Mouse (Mus musculus) retina, embryonic 14.5 days (tissue): Measurements from ENCODE around the gene Tspan8.
"Not testable (repeated sequence)": the region's sequence is repeated elsewhere in the genome, so short reads cannot be mapped to it uniquely, and the experiment has no call there.

ENCODE experiments used
- DNase-seq: peaks from one replicate; pipeline ENCODE4 v3.0.0-alpha.2; 2015; ENCODE audit warnings: low spot score

Gene Tspan8

DNA sequence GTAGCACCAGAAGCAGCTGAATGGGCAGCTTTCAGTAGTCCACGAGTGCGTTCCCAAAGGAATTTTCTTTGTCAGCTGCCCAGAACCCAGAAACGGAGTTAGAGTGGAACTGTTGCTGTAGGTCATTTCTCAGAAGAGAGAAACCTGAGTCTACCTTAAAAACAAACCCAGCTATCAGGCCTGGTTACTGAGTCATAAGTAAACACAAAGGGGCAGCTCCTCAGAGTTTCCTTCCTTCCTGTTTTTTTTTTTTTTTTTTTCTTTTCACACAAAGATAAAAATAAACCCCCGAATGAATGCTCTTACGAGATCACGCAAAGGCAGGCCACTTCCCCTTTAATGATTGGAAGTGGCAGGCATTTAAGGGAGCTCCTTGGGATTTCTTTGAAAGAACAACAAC, at the start of gene Tspan8:
Gene Tspan8 (plus strand): TSS at position 322 of the 400 bp plus-strand sequence.
- no peak for DNase-seq

DNA sequence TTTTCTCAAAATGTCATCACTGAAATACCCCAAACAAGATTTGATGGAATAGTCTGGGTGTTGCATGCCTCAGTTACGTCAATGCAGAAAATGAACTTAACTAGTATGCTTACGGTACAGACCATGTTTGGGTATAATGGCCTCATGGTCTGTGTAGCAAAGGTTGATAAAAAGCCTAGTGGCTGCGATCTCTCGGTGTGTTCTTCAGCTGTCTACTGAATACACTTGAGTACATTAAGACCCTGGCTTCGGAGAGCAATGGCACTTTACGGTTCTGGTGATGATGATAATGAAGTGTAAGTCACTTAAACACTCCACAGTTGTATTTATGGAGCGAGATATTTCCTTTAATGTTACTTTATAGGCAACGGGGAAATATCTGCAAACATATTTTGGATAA, 46.6 kb upstream of the Tspan8 start:
- DNase-seq = no peak

DNA sequence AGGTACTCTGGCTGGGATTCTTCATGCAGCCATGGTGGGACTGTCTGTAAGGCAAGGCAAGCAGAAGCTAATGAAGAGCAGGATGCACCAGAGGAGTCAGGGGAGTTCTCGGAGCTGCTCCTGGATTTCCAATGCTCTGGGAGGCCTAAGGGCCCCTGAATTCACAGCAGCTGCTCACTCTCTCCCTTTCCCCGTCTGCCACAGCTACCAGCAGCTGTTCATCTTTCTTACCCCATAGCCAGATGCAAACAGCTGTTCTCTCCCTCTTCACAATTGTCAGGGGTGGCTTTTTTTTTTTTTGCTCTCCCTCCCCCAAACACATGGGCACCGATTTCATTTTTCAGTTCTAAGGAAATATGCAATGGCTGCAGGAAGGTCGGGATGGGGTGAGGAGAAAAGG, 42.2 kb upstream of the Tspan8 start:
- DNase-seq = no peak

DNA sequence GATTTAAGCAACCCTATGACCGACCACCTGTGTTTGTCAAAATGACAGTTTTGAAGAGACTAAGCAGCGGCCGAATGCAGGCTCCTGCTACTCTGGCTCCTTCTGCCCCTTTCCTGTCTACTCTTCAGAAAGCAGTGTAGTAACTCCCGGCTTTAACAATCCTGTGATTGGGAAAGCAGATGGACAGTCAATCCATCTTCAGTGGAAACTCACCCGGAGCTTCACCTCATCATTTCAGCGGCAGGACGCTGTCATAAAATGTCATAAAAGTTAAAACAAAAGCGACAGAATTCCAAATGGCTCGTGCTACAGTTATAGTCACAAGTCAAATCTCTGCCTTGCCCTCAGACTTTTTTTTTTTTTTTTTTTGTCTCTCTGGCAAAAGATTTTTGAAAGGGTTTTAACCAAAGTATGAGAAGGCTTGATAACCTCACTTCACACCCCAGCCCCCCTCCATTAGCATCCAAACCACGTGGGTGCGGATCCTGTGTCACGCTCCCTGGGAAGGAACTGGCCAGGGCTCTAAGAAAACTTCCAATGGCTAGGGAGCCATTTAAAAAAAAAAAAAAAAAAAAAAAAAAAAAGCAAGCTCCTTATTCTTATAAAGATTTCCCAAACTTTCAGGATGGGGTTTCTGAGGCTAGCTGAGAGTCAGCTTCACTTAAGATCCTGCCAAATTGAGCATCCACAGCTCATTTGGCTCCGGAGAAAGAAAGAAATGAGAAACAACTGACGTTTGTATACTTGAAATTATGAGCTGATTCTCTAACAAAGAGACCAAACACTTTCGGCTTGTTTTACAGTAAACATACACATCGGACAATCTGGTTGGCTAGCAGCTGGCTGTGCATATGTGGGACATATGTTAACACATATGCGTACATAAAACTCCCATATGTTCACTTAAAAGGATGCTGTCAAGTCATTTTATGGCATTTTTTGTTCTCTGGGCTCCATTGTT, 40.4 kb upstream of the Tspan8 start:
- no peak for DNase-seq

DNA sequence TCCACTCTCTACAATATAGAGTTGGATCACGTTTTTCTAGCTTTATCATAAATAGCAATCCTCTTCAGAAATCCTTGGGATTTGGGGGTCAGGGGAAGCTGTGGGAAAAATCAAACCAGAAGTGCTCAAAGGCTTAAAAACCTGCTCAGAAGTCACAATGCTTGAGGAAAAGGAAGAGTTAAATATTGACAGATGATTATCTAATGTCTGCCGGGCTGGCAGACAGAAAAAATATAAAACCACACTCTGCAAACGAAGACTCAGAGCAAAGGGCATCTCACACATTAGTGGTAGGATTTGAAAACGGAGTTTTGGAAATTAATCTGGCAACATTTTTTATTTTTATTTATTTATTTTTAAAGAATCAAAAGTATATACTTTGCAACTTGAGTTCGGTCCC, 39.3 kb upstream of the Tspan8 start:
- DNase-seq = no peak

DNA sequence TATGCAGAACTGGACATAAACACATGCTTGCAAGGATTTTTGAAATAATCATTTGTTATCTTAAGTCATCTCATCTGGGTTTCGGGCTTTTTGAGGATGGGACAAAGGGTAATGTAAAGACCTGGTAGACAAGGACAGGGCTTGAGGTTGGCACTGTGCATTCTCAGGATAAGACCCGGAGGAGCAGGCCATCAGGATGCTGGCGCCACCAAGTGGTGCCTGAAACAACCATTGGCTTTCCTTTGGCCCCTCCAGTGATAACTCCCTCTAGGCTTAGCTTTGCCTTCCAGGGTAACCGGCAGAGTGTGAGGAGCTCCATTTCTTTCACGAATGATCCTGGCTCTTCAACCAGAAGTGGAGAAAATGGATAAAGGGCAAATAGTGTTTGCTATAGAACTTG, 38.0 kb upstream of the Tspan8 start:
- peak; percentile 62 for DNase-seq

DNA sequence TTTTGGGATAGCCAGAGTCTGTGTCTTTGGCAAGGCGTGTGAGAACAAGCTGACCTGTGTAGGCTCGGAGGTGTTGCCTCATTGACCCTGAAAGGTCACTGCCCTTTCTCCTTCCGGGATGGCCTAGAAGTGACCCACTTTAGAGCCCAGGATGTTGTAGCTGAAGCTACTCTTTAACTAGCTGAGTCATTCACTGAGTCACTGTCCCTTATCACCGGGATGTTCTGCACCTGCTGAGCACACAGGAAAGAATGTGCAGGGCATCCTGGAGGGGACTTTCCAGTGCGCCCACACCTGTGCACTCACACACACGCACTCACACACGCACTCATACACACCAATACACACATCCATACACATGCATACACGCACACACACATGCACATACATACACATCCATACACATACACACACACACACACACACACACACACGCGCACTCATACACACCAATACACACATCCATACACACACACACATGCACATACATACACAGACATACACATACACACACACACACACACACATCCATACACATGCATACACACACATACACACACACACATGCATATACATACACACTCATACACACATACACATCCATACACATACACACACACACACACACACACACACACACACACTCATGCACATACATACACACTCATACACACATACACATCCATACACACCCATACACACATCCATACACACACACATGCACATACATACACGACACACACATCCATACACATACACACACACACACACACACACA, 36.2 kb upstream of the Tspan8 start:
- no peak for DNase-seq

DNA sequence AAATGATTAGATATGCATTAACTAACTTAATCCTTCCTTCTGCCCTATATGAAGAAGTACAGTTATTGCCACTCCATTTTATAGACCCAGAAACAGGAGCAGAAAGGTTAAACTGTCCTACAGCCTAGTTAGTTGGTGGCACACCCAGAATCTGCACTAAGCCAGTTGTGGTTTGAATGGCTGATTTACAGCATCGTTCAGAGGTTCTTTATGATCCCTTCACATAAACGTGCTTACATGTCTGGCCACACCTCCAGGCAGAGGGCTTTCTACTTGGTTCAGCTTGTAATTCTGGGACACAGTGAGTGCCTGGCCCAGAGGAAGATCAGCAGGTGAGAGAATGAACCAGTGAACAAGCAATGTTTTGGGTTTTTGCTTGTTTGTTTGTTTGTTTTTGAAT, 33.4 kb upstream of the Tspan8 start:
- no peak for DNase-seq

DNA sequence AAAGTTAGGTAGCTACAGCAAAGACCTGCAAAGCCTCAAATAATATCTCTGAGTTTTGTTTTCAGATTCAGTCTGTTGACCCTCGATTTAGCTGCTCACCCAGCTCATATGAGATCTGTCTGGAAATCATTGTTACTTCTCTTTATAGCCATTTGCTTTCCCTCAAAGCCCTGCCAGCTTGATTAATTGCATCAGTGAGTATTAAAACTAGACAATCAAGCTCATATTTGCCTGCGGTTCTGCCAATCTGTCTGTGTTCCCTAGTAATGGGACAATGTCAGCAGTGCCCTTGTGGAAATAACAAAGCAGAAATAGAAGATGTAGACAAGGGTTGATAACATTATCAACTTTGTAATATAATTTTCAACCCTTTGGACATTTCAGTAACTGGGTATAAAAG, 25.8 kb upstream of the Tspan8 start:
- no peak for DNase-seq

DNA sequence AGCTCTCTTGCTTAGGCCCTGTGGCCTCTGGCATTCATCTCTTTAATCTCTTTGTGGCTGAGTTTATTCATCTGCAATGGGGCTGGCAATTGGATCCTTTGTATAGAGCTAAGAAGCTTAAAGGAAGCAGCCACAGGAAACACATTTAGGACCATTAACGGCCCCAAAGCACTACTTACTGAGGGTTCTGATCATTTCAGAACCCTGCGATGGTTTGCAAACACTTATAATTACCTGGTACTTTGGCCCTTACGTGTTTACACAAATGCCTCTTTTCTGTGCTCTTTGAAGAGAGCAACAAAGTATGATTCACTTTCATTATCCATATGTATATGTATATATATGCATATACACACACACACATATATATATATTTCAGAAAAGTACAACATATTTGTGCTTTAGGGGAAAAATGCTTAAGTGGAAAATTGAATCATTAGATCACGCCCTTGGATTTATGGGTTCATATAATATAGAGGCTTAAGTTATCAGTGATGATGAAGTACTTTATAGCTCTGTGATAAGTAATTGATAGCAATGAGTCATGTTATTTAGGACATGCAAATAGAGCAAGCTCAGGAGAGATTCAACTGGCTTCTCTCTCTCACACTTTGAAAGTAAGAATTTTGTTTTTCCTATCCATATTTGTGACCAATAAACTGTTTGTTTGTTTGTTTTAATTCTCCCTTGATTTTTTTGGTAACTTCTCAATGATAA, 20.4 kb upstream of the Tspan8 start:
- no peak for DNase-seq

DNA sequence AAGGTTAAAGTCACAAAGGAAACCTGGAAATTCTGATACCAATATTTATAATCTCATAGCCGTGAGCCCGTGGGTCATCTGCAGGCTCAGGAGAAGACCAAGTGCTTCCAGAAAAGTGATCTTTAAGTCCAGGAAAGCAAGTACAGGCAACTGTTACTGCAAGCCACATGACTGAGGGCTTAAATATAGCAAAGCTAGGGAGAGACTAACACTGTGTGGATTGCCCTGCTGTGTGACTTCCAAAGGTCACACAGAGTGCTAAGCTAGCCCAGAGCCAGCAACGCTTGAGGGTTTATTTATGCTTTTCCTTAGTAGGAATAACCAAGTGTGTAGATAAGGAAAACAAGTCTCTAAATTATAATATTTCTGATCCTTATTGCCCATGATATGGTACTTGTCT, 15.2 kb upstream of the Tspan8 start:
- no peak for DNase-seq

DNA sequence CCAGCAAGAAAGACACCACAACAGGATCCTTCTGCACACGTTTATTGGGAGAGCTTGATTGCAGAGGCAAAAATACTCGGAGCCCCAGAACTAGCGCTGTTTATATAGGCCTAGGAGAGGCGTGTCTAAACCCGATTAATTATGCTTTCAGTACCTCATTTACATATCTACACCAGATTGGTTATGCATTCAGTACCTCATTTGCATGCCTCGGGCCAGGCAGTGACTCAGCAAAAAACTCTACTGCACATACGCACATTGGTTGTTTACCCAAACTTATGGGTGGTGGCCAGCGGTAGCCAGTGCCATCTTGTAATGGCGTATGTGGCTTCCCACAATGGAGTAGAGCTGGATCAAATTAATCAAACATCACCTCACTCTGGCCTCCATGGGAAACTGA, 13.6 kb upstream of the Tspan8 start:
- DNase-seq = not testable (repeated sequence)

DNA sequence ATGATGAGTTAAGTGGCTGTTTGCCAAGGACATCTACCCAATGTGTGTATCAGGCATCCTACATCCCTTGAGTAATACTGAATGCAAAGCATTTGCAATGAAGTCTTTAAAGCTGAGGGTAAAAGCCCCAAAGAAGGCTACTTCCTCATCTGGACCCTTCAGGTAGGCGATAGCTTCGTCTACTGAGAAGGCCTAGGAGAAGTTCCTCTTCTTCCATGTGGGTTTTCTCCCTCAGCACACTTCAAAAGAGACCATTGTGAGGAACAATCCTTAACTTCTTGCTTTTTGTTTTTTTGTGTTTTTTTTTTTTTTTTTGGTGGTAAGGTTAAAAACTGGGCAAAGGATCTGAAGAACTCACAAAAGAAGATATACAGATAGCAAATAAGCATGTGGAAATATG, 12.9 kb upstream of the Tspan8 start:
- DNase-seq = no peak

DNA sequence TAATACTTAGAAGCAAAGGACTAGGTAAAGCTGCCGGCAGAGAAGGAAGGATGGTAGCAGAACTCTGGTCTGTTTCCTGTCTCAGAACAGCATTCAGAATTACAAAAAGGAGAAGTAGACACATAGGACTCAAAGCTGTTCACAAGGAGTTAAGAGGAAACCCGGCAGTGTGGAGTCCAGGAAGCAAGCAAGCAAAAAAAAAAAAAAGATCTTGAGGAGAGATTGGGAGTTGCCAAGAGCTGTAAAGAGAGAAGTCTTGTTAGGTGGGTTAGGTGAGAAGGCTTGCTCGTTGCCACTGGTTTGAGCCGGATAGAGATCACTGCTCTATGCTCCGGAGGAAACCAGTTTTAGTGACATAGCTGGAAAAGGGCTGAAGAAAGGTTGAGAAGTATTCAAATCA, 10.6 kb upstream of the Tspan8 start:
- no peak for DNase-seq

DNA sequence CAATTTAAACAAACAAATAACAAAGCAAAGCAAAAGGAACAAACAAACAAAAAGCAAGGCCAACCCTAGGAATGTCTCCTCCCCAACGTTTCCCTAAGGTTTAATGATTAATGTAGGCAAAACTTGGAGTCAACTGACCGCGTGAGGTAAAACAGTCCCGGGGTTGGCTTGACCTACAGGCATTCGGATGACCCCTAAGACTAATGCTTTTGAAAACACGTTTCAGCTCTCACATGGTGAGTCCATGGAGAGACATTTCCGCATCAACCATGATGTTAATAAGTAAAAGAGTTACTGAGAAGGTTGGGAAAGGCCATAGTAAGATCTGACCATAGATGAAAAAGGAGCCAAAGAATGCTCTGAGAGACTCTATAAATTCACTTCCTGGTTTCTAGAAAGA, 7.5 kb upstream of the Tspan8 start:
- no peak for DNase-seq

DNA sequence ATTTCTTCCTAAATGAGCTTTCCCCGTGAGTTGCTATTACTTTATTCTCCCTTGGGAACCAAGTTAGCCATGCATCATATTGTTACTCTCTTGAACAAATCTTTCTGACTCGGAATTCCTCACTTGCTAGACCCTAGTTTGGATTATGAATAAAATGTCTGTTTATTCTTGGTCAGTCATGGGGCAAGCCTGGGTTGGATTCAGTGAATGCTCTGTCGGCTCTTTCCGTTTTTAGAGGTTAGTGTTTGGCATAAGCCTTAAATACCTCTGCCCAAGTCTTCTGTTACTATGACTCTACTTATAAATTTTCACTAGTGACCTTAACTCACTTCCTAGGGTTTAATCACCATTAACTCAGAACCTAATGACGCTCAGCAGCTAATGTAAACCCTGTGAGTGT, 5.1 kb upstream of the Tspan8 start:
- DNase-seq = no peak

DNA sequence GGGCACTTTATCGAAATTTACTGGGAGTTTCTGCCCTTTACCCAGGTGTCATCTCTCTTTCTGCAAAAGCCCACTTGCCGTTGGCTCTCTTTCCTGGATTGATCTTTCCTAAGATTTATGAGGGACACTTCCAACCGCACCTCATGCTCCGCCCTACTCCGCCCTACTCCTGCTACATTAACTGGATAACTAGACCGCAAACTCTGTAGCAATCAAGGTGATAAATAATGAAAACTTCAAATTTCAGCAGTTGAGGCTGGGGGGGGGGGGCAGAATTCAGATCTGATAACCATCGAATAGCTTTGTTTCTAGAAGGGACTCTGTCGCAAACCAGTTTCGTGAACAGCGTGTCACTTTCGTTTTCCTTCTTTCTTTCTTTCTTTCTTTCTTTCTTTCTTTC, 1.8 kb upstream of the Tspan8 start:
- no peak for DNase-seq

DNA sequence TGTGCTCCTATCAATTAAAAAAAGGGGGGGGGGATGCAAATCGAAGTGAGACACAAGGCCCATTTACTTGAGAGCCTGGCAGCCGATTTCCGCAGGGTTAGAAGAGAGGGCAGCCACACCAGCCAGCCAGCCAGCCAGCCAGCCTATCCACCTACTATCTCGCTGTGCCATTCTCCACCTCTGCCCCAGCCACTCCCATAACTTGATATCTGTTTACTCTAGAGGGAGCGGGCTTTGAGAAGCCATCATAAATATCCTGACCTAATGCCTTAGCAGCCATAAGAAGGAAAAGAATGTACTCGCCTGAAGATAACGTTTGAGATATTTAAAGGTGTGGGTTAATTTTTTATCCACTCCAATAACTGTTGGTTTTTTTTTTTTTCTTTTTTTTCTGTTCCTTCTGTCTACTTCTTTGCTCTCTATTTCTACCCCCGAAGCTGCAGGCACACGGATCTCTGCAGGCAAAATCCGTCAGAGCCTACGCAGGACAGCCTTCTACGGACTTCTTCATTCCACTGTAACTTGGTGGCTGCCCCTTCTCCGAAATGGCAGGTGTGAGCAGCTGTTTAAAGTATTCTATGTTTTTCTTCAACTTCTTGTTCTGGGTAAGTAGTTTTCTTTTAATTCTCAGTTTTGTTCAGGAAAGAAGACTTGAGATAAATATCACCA, 558 bp downstream of the Tspan8 start:
- DNase-seq = no peak

DNA sequence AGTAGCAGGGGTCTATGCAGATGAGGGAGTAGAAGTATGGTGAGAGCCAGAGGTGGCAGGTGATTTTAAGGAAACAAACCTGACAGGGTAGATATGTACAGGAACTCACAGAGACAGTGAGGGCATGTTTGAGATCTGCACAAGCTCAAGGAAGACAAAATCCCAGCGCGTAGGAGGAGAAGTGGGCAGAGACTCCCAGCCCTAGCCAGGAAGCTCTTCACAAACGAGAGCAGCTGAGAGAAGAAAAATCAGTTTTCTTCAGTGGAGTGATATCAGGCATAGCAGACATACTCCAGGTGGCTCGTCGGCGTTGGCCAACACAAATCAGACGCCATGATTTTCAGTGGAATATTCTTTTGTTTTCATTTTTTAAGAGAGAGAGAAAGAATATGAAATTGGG, 8.7 kb downstream of the Tspan8 start:
- DNase-seq = no peak

DNA sequence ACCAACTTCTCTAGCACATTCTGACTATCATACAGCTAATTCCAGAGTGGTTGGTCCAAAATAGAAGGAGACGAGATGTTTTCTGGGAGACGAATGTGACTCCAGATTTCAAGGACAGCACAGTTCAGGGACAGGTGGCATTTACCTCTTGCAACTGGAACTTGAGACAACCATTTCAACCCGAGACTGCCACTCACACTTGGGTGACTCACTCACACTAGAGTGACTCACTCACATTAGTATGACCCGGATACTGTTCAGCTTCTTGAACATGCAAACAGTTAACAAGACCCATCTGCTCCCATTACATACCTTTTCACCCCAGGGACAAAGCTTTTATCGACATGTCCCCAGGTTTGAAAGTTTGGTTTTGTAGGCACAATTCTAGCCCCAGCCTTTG, 12.2 kb downstream of the Tspan8 start:
- DNase-seq = no peak

DNA sequence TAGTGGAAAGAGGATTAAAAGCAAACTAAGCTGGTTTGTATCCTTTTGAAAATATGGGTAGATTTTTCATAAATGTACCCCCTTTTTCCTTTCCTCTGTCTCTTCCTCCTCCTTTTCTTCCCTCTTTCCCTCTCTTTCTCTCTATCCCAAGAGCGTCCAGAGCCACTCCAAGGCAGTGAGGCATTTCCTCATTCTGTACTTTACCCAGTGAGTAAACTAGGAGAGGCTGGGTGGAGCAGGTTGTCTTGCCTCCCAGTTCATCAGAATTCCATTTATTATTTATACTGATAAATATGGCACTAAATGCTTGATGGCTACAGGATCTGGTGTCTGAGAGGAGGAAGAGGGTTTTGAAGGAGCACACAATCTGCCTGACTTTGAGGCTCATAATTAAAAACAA, 13.1 kb downstream of the Tspan8 start:
- no peak for DNase-seq

DNA sequence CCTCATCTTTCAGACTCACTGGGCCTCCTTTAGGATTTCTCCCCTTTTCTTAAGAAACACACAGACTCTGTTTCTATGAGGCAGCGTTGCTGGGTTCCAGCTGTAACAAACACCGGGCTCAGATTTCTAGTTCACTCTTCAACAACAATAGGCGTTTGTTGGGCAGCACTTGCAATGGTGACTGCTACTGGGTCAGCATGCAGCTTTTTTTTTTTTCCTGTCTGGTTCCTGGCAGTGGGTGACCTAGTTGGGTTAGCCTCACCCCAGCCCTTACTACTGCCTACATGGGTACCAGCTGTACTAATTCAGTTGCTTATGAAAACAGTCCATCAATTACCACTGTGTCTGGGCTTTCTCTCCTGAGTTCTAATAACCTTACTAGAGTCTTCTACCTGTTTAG, 14.1 kb downstream of the Tspan8 start:
- DNase-seq = no peak
